Mouse (Mus musculus) adrenal gland, adult 2 months (tissue): Measurements from ENCODE around the gene Rpl12. TPM values are rescaled to one million over a fixed set of nuclear protein-coding genes. Genes with fewer than 3 reads are reported as not detected.
"Not testable (repeated sequence)": the region's sequence is repeated elsewhere in the genome, so short reads cannot be mapped to it uniquely, and the experiment has no call there.

Experiments used
- DNase-seq: peaks from one replicate; pipeline ENCODE4 v3.0.0; 2021
- polyA plus RNA-seq: library from polyadenylated mRNA; depleted of rRNA; stranded (reverse); fragments of >200 nt; gene quantifications from 2 replicates; pipeline ENCODE4 v1.2.3, GENCODE M21; 2012; rRNA removed
- total RNA-seq, 2 experiments: library from RNA; stranded (reverse); gene quantifications; 2 replicates each; pipeline ENCODE4 v1.2.3; 2021

Gene Rpl12
- total and polyA plus RNA-seq, 3 experiments: 136 to 165 (median 149) TPM

DNA sequence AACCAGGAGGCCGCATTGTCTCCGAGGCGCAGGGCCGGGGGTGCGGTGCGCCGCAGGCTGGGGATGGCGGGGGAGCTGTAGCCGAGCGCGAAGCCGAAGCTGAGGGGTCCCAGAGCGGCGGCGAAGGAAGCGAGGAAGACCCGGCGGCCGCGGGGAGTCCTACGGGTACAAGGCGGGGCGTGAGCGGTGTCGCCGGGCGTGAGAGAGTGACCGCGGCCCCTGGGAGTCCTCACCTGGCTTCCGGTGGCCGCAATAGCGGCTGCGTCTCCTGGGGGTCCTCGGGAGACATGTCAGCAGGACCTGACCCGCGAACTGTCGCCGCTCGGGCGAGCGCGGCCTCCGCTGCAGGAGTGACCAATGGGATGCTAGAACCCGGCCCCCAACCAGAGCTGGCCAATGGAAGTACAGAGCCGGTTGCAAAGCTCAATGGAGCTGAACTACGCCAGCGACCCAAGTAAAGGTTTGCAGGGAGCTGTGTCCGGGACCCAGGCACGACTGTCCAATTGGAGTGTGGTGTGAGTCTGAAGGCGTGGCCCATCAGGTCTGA lies 20.4 kb downstream of the Rpl12 start, which contains the start of gene Slc2a8:
TSS of gene Slc2a8 (minus strand) at position 359 of the 547 bp plus-strand sequence.
- peak; percentile 96 for DNase-seq

DNA sequence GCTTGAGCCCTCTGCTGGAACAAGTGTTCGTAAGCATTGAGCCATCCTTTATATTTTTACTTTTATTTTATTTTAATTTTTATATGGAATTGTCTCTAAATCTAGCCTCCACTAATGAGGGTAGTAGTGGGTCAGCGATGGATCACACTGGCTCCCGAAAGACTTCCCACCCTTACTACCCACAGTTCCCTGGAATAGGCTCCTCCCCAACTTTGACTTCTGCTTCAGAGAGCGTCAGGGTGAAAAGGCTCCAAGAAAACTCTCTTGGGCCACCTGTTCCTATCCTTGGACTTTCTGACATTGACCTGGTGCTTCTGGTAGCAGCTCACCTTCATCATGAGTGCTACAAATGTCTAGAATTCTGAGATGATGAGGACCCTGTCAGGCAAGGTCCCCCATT lies 21.3 kb downstream of the Rpl12 start:
- no peak for DNase-seq

DNA sequence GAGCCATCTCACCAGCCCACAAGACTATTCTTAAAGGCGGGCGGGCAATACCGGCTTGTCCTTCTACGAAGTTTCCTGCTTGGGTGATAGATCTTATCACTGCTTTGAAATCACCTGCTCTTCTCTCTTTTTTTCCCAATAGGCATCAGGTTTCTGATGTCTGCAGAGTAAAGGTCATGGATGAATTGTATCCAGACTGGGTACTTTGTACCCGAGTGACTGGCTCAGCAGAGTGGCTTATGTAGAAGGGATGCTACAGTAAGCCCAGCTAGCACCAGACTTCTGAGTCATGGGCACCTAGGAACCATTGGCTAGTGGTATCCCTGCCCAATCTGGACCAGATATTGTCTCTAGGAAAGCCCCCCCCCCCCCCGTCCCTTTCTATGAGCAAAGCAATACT lies 22.3 kb downstream of the Rpl12 start:
- DNase-seq: no peak

DNA sequence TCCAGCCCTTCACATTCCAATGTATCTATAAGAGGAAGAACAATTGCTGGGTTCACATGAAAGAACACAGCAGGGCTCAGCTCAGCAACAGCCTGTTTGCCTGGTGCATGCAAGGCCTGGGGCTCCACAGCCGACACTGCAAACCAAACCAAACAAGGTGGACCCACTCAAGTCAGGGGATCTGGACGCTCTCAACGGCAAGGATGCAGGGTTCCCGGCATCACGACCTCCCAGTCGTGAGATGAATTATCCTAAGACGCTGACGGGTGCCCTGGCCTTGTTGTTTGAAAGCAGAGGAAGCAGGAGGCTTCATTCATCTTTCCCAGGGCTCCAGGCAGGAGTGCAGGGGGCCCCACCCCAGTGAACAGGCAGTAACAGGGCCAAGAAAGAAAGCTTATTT lies 24.5 kb downstream of the Rpl12 start:
- no peak for DNase-seq

DNA sequence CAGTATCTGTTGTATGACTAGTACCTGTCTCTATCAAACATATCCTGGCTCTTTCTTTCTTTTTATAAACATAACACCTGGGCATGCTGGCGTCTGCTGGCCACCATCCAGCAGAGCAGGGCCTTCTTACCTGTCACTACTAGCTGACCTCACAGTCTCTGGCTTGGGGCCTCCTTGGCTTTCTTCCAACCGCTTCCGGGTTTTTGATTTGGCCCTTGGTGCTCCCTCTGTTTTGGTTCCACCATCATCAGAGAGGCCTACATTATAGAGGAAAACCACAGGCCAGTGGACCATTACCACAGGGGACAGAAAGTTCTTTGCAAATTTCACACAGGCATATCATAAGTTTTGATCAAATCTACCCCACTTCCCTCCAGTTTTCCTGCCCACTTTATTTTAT lies 28.0 kb downstream of the Rpl12 start:
- no peak for DNase-seq

DNA sequence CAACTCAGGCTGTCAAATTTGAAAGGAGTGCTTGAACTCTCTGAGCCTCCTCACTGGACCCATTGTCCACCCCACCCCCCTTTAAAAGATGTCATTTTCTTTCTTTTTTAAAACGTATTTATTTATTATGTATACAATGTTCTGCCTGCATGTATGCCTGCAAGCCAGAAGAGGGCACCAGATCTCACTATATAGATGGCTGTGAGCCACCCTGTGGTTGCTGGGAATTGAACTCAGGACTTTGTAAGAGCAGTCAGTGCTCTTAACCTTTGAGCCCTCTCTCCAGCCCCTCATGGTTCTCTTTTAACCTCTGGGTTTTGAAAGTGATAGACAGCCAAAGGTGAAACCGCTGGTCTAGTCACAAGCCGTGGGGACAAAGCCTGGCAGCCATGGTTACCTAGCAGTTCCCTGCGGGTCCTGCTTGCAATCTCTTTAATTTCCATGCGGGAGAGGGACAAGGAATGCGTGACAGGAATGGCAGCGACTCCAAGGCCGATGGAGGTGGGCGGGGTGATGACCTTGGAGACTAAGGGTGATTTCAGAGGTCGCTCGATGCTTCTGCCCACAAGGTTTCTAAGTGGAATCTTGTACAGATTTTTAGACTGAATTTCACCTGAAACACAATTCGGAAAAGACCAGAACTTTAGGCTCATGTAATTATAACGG lies 28.9 kb downstream of the Rpl12 start:
- no peak for DNase-seq

DNA sequence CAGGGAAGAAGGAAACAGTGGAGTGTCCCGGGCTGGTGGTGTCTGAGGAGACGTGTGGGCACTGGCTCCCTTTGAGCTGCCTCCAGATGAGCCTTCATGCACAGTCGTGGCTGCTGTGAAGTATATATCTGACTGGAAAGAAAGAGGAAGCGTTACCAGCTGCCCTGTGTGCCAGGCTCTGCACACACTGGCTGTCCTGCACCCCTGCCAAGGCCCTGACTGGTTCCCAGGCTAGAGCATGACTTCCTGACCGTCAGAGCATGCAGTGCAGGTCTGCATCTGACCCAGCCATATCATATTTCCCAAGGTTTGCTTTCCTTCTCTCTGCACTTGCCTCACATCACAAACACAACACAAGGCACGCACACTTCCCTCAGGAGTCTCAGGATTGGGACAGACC lies 30.8 kb downstream of the Rpl12 start:
- DNase-seq: no peak

DNA sequence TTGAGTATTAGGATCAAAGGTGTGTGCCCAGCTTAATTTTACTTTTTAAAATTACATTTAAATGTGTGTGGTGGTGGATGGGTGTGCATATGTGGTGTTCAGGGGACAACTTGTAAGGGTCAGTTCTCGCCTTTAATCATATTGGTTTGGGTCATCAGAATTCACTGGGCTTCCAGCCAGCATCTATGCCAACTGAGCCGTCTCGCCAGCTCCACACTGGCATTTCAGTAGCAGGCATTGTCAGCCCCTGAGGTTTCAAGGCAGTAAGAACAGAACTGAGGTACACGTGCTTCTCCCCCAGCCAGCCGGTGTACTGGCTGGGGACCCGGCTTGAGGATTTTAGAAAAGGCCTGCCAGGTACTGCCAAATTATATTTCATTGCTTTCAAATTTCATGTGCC lies 35.7 kb downstream of the Rpl12 start:
- no peak for DNase-seq

DNA sequence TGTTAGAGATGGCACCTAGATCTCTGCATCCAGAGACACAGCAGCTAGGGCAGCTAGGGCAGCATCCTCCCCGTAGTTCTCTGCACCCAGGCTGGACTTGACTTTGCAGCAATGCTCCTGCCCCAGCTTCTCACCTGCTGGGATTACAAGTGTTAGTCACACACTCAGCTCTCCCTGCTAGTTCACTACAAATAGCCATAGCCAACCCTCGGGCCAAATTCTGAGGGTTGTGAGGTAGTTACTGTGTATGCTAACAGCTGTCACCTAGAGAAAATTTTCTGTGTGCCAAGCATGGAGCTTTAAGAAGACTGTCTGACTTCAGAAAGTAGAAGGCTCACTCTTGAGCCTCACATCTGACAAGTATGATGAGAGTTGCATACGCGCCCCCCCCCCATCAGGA lies 36.4 kb downstream of the Rpl12 start:
- no peak for DNase-seq

DNA sequence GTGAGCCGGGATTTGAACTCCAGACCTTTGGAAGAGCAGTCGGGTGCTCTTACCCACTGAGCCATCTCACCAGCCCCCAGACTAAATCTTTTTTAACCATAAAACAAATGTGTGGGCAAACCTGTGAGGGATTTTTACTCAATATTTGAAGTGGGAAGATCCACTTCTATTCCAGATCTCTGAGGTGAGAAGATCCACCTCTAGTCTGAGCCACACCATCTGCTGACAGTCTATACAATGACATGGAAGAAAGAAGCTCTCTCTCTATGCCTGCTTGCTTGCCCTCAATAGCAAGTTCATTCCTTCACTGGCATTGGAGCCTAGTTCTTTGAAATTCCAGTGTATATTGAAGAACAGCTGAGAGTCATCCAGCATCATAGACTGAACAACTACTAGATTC lies 38.4 kb downstream of the Rpl12 start:
- DNase-seq: no peak

DNA sequence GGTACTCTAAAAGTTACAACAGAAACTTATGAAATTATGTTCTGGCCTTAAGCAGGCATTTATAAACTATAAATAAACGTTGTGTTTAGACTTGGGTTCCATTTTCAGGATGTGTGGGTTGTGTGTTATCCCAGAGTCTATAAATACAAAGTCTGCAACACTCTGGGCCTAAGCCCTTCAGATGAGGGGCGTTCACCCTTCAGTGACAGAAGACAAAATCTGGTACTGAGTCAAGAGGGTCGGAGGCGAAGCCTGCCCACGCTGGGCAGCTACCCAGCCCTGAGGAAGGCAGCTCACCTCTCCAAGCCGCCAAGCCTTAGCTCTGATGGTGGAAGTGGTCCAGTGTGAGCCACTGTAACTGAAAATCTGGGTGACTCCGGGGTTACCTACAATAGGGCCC lies 40.8 kb downstream of the Rpl12 start:
- no peak for DNase-seq

DNA sequence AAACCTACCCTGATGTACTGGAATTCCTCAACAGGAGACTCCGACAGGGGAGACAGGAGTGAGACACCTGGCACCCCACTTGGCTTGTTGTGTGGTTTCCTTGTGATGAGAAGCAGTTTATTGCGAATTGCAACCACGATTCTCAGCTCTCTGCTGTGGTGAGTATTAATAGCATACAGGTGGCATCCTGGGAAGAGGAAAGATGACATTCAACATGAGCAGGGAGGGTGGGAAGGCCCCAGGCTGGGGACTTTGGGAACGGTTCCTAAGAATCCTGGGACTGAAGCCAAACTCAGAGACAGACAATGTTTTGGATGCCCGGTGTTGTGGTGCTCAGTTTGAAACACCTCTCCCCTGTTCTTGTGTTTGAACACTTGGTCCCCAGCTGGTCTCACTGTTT lies 43.7 kb downstream of the Rpl12 start:
- no peak for DNase-seq

DNA sequence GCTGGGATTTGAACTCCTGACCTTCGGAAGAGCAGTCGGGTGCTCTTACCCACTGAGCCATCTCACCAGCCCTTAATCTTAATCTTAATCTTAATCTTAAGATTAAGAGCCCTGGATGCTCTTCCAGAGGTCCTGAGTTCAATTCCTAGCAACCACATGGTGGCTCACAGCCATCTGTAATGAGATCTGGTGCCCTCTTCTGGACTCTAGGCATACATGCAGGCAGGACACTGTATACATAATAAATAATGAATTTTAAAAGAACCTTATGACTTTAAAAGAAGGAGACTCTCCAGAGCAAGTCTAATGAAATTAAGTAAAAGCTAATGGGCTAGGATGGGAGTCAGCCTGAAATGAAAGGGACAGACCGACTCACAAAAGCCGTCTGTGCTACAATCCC lies 47.7 kb downstream of the Rpl12 start:
- DNase-seq: not testable (repeated sequence)

DNA sequence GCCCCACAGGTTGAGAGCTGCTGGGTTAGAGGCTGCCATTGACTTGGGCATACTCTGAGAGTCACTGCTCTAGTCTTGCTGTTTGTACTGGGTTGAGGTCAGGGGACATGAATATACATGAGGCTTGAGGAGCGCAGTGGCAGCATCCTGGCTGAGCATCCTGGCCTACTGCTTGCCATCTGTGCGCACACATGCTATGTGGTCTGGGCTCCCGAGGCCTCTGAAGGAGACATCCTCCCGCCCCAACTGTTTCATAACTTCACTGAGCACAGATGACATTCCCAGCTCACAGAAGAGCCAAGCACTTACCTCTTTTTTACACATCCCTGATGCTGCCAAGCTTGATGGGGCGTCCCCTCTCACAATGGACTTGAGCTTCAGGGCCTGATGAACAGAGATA lies 53.5 kb downstream of the Rpl12 start:
- DNase-seq: no peak

Other genes with a start within 250 kb of the Rpl12 start
- 10 to 100 TPM; 69.7 to 74.7 TPM for gene Cdk9, start 248.5 kb upstream of the Rpl12 start, total RNA-seq
- 131 and 132 TPM in 2 replicates for gene Cdk9, start 248.5 kb upstream of the Rpl12 start, polyA plus RNA-seq
- 10 to 100 TPM; 11.3 to 19.1 TPM for gene Sh2d3c, start 240.5 kb upstream of the Rpl12 start, total RNA-seq
- gene Sh2d3c, start 240.5 kb upstream of the Rpl12 start, polyA plus RNA-seq: 47.0 and 50.8 TPM in 2 replicates
- not detected for gene 6330409D20Rik, start 220.5 kb upstream of the Rpl12 start, total RNA-seq
- gene 6330409D20Rik, start 220.5 kb upstream of the Rpl12 start, polyA plus RNA-seq: not detected in 2 replicates
- gene Tor2a, start 204.3 kb upstream of the Rpl12 start, total RNA-seq: 10 to 100 TPM; 18.7 to 26.5 TPM
- 70.6 and 74.0 TPM in 2 replicates for gene Tor2a, start 204.3 kb upstream of the Rpl12 start, polyA plus RNA-seq
- gene Ttc16, start 185.9 kb upstream of the Rpl12 start, total RNA-seq: under 1 TPM; 0.24 to 0.35 TPM
- 0.31 and 0.37 TPM in 2 replicates for gene Ttc16, start 185.9 kb upstream of the Rpl12 start, polyA plus RNA-seq
- gene Ptrh1, start 185.8 kb upstream of the Rpl12 start, total RNA-seq: 10 to 100 TPM in 1 of 2 experiments, 1 to 10 TPM in 1; 4.0 to 14.3 TPM
- 5.0 and 6.3 TPM in 2 replicates for gene Ptrh1, start 185.8 kb upstream of the Rpl12 start, polyA plus RNA-seq
- gene Cfap157, start 177.1 kb upstream of the Rpl12 start, total RNA-seq: not detected
- not detected in 2 replicates for gene Cfap157, start 177.1 kb upstream of the Rpl12 start, polyA plus RNA-seq
- 10 to 100 TPM; 19.3 to 29.5 TPM for gene Stxbp1, start 114.3 kb upstream of the Rpl12 start, total RNA-seq
- gene Stxbp1, start 114.3 kb upstream of the Rpl12 start, polyA plus RNA-seq: 8.0 and 8.1 TPM in 2 replicates
- 10 to 100 TPM; 14.8 to 27.4 TPM for gene Fam129b, start 85.4 kb upstream of the Rpl12 start, total RNA-seq
- gene Fam129b, start 85.4 kb upstream of the Rpl12 start, polyA plus RNA-seq: 20.1 and 21.6 TPM in 2 replicates
- 10 to 100 TPM; 18.0 to 25.6 TPM for gene Lrsam1, start 55 bp downstream of the Rpl12 start, total RNA-seq
- gene Lrsam1, start 55 bp downstream of the Rpl12 start, polyA plus RNA-seq: 24.8 and 26.0 TPM in 2 replicates
- 10 to 100 TPM; 14.1 to 23.9 TPM for gene Slc2a8, start 20.5 kb downstream of the Rpl12 start, total RNA-seq
- gene Slc2a8, start 20.5 kb downstream of the Rpl12 start, polyA plus RNA-seq: 525 and 573 TPM in 2 replicates
- 10 to 100 TPM; 13.3 to 15.0 TPM for gene Garnl3, start 170.1 kb downstream of the Rpl12 start, total RNA-seq
- gene Garnl3, start 170.1 kb downstream of the Rpl12 start, polyA plus RNA-seq: 13.4 and 21.4 TPM in 2 replicates